Mouse (Mus musculus) frontal cortex, postnatal 36 days (tissue): Measurements from ENCODE around the gene Lars2.

ENCODE experiments used
- DNase-seq, 2 experiments: peaks; one replicate each; pipeline ENCODE4 v3.0.0; 2022; ENCODE audit warnings: low spot score in 2 of 2

The Lars2 gene

DNA sequence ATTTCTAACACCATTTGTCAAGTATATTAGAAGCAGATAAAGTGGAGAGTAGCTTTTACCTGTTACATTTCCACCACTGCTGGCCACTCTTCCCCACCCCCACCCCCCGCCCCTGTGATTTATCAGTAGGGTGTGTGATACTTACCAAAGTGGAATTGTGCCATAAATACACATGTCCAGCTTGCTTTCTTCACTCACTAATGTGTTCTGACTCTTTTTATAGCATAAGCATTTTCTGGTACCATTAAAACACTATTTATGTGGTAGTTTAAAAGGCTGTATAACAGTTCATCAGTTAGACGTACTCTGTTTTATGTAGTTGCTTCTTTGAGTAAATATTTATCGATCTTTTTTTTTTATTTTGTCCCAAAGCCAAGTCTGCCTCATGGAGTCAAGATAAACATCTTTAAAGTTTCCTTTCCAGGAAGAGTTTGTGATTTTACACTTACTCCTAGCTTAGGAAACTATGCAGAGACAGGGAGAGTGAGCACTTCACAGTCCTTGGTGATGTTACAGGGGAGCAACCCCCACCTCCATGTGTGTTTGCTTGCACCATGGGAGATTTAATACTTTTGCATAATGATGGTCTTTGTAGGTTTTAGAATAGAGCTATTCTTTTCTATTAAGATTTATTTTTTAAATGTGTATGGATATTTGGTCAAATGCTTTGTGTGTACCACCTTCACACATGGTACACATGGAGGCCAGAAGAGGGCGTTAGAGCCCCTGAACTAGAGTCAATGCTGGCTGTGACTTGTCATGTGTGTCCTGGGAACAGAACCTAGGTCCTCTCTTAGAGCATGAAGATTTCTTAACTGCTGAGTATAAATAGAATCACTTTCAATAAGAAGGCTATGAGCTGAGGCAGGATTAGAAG is 139.8 kb downstream of the Lars2 start:
- no peak for DNase-seq

DNA sequence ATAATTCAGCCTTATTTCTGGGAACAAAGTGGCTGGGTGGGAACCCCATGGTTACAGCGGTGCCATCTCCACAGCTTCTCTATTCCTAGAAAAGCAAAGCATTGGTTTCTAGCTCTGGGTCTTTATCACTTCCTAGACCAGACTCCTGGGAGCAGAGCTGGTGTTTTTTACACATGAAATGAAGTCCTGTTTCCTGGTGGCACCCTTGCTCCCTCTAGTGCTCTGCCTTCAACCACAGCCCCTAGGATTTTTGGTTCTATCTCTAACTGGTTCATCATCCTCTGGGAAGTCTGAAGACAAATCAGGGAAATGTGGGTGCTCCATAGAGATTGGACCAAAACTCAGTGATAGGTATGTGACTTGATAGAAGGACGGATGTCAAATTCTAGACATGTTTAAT is 140.7 kb downstream of the Lars2 start:
- no peak for DNase-seq

- no peak for DNase-seq
Observed at GRCm38 (mm10) chr9:123508986-123509385, 142.3 kb downstream of the Lars2 start.

DNA sequence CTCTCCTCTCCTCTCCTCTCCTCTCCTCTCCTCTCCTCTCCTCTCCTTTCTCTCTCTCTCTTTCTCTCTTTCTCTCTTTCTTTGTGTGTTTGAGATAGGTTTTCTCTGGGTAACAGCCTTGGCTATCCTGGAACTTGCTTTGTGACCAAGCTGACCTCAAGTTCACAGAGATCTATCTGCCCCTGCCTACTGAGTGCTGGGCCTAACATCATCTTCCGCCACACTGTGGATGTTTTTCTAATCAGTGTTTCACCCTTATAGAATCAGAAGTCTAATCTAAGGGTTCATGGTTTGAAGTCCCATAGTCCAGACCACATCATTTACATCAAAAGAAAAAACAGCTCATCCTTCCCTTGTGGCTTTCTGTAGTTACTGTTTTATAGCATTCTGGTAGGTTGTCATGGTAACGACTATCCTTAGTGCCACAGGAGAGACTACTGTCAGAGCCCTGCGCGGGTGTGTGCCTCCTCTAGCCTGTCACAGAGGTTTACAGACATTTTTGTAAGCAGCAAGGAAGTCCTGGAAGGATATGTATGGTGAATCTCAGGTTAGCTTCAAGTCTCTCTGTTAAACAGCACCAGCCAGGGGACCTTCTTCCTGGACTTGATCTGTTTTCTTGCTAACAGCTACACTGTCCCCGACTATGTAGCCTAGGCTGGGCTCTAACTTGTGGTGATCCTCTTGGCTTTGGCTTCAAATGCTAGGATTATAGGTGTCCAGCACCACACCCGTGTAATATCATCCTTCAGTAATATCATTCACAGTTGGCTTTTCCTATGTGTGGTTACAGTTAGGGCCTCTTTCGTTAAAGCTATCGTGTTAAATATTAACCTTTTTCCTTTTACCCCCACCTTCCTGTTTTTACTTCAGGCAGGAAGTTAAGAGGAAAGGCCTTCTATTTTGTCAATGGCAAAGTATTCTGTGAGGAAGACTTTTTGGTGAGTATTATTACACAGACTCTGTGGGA is 143.2 kb downstream of the Lars2 start:
- DNase-seq: no peak

DNA sequence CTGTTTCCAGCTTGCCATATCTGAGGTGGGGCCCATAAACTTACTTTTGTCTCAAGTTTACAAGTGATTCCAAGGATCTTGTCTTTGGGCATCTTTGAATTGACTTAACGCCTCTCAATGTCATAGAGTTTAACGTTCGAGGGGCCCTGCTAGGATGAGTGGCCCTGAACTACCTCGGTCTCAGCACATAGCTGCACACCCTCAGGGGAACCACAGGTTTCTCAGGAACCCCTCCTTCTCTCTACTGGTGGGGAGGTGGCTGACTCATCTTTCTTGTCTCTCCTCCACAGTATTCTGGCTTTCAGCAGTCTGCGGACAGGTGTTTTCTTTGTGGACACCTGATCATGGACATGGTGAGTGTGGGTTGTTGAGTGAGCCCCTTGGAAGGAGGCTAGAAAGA is 144.2 kb downstream of the Lars2 start:
- DNase-seq: no peak
